ENCODE assay signal across 8 mouse cellular contexts in the genomic region with DNA sequence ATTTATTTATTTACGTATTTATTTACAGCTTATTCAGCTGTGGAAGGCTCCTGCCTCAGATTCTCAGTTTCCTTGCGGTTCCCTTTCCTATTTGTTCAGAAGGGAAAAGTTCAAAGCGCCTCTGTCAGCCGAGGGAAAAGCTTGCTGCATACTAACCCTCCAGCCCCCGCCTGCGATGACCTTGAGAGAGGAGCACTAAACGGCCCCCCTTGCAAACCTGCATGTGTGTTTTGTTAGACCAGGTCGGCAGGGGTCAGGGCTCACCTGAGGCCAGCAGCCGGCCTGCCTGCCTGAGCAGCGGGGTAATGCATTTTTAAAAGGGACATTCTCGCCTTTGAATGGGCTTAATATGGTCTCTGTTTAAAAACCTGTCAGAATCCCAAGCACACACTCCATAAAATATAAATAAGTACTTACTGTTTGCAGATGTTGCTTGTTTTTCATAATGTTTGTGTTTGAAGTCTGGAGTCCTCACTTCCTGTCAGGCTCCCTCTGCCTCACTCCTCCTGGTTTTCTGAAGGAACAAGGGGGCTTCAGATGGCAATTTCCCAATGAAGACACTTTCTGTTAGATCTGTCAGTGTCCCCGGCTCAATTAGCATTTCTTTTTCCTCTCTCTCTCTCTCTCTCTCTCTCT.
A peak's percentile ranks its signal among the peaks of the same experiment; 100 is the strongest.
DNase-seq lines count a peak whose midpoint lies in the region; ATAC-seq and TF ChIP-seq lines count a peak whose summit lies in the region.

No protein-coding gene starts in this region.

- 3% methylated on average over 12 of the region's 12 CpGs for WGBS in limb, embryonic 10.5 days
- WGBS in midbrain, postnatal 0 days = 14% methylated on average over 12 of the region's 12 CpGs

- H3K4me2 ChIP-seq in midbrain, postnatal 0 days (ENCODE audit: low read depth, low read length, poor library complexity, severe bottlenecking) = peak overlapping the region; percentile 55

- DNase-seq in cerebellum, postnatal 25 days = peak; percentile 15 to 27
- no peak for DNase-seq in cerebellum, adult 11 months
- peak; percentile 8 for DNase-seq in heart, postnatal 4 days
- DNase-seq in limb, embryonic 10.5 days (ENCODE audit: low spot score) = peak; percentile 88
- no peak for DNase-seq in midbrain, postnatal 0 days (ENCODE audit: low spot score)
- DNase-seq in ovary, postnatal 14 days (ENCODE audit: low spot score) = no peak

- H3K9me3 ChIP-seq in limb, embryonic 10.5 days (replicated peaks) = no peaks in the 10 kb centered on the region
- no peaks in the 10 kb centered on the region for H3K9me3 ChIP-seq in midbrain, postnatal 0 days (ENCODE audit: low read length)

- TF ChIP-seq CTCF in midbrain, postnatal 0 days (IDR thresholded peaks at IDR 0.05) = no peak

- H3K36me3 ChIP-seq in limb, embryonic 10.5 days = no peaks in the 10 kb centered on the region
- no peaks in the 10 kb centered on the region for H3K36me3 ChIP-seq in midbrain, postnatal 0 days (ENCODE audit: insufficient read depth, low read length)

- ATAC-seq in midbrain, postnatal 0 days (ENCODE audit: low FRiP score) = no peak
- no peak for ATAC-seq in inflammation-experienced regulatory T-cells, adult 6 months
- ATAC-seq in activated CD4-positive, CD25-positive, alpha-beta regulatory T cell, adult 4 months = no peak

- H3K27me3 ChIP-seq in limb, embryonic 10.5 days (ENCODE audit: low read depth, poor library complexity, severe bottlenecking) = peaks cover 90% of the 10 kb centered on the region
- H3K27me3 ChIP-seq in midbrain, postnatal 0 days (ENCODE audit: insufficient read depth, low read length) = no peaks in the 10 kb centered on the region

- peak overlapping the region; percentile 81 for H3K27ac ChIP-seq in limb, embryonic 10.5 days
- H3K27ac ChIP-seq in midbrain, postnatal 0 days (ENCODE audit: low read depth, low read length) = no peak overlapping the region

- H3K4me1 ChIP-seq in limb, embryonic 10.5 days = peaks cover 70% of the 10 kb centered on the region
- H3K4me1 ChIP-seq in midbrain, postnatal 0 days (ENCODE audit: insufficient read depth, low read length) = peaks cover 10% of the 10 kb centered on the region

- H3K9ac ChIP-seq in midbrain, postnatal 0 days (replicated peaks; ENCODE audit: low read length, poor library complexity, severe bottlenecking) = 0 out of 2 replicates have a peak overlapping the region, but pooled peaks have one; percentile 29

- H3K4me3 ChIP-seq in limb, embryonic 10.5 days = peak overlapping the region; percentile 37
- H3K4me3 ChIP-seq in midbrain, postnatal 0 days (ENCODE audit: low read depth, low read length) = peak overlapping the region; percentile 29

Comparison
In these comparisons a context has a peak if more than half of its experiments do, and no peak if none do; other contexts are left out.
1. DNase-seq: peak in cerebellum, postnatal 25 days (2 of 2), heart, postnatal 4 days (single experiment) and limb, embryonic 10.5 days (single experiment); none in cerebellum, adult 11 months (single experiment), midbrain, postnatal 0 days (single experiment) and ovary, postnatal 14 days (single experiment).